Mouse (Mus musculus) MEL (cell line): ENCODE results near the gene Ptpro.

Source experiments
- CTCF ChIP-seq, 3 experiments: IDR thresholded peaks in 2 of 3; conservative IDR thresholded peaks in 1 of 3; 2 replicates each; pipeline ENCODE4 v1.5.1; 2011 to 2012; ENCODE audit warnings: low read length in 3 of 3, low read depth in 2 of 3, mild to moderate bottlenecking in 2 of 3, improper control_type of control experiment in 1 of 3, inconsistent platforms in 1 of 3, mixed read lengths in 1 of 3, moderate library complexity in 1 of 3; ENCODE audit not compliant: control insufficient read depth in 1 of 3, insufficient read depth in 1 of 3, poor library complexity in 1 of 3, severe bottlenecking in 1 of 3
- ETS1 ChIP-seq: IDR thresholded peaks from 2 replicates; pipeline ENCODE4 v1.6.1; 2012; ENCODE audit warnings: low read depth, mild to moderate bottlenecking, inconsistent platforms, low read length, improper control_type of control experiment, moderate library complexity
- GABPA ChIP-seq: IDR thresholded peaks from 2 replicates; pipeline ENCODE4 v1.6.1; 2012; ENCODE audit warnings: low read depth, mild to moderate bottlenecking, inconsistent platforms, low read length, improper control_type of control experiment, moderate library complexity
- GATA1 ChIP-seq: IDR thresholded peaks from 2 replicates; pipeline ENCODE4 v1.6.1; 2011; ENCODE audit warnings: low read depth, low read length, improper control_type of control experiment
- KAT2A ChIP-seq: conservative IDR thresholded peaks from 2 replicates; pipeline ENCODE4 v1.6.1; 2012; ENCODE audit warnings: low read depth, low read length, improper control_type of control experiment, inconsistent platforms
- MAFK ChIP-seq: IDR thresholded peaks from 2 replicates; pipeline ENCODE4 v1.6.1; 2011; ENCODE audit warnings: low read depth, mild to moderate bottlenecking, low read length, improper control_type of control experiment, borderline replicate concordance
- NELFE ChIP-seq: IDR thresholded peaks from 2 replicates; pipeline ENCODE4 v1.6.1; 2011; ENCODE audit warnings: low read depth, low read length, improper control_type of control experiment
- POLR2A ChIP-seq, 2 experiments: IDR thresholded peaks; 2 replicates each; pipeline ENCODE4 v1.6.1; 2011 to 2012; ENCODE audit warnings: low read length in 2 of 2, mild to moderate bottlenecking in 2 of 2, control low read depth in 1 of 2, improper control_type of control experiment in 1 of 2, low read depth in 1 of 2, moderate library complexity in 1 of 2; ENCODE audit not compliant: control insufficient read depth in 1 of 2, insufficient read depth in 1 of 2, poor library complexity in 1 of 2
- UBTF ChIP-seq: IDR thresholded peaks from 2 replicates; pipeline ENCODE4 v1.6.1; 2012; ENCODE audit warnings: low read depth, mild to moderate bottlenecking, inconsistent platforms, low read length, improper control_type of control experiment, moderate library complexity, borderline replicate concordance; ENCODE audit not compliant: insufficient read depth
- ZC3H11A ChIP-seq: IDR thresholded peaks from 2 replicates; pipeline ENCODE4 v1.6.1; 2012; ENCODE audit warnings: low read depth, mild to moderate bottlenecking, inconsistent platforms, low read length, improper control_type of control experiment
- ZKSCAN1 ChIP-seq: IDR thresholded peaks from 2 replicates; pipeline ENCODE4 v1.6.1; 2012; ENCODE audit warnings: low read depth, mild to moderate bottlenecking, inconsistent platforms, low read length, improper control_type of control experiment, moderate library complexity
- ZMIZ1 ChIP-seq: IDR thresholded peaks from 2 replicates; pipeline ENCODE4 v1.6.1; 2012; ENCODE audit warnings: low read depth, mild to moderate bottlenecking, inconsistent platforms, low read length, improper control_type of control experiment, moderate library complexity

DNA sequence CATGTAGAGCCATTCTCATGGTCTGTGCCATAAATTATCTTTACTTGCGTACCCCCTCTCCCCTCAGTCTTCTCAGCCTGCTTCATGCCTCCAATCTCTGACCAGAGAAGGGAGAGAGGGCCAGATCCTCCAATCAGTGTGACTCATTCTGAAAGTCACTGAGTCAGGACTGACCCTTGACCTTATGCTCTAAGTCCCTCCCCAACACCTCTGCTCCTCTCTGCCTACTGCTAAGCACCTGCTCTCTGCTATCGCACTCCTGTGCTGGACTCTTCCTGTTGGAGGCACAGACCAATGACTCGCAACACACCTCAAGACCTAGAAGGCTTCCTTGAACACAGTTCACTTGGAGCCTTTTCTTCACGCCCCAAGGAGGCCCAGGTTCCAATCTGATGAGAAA is 240.5 kb downstream of the Ptpro start:
- no peak for TF ChIP-seq POLR2A (IDR thresholded peaks at IDR 0.05; ENCODE audit: control insufficient read depth in 1 of 2, insufficient read depth in 1 of 2, low read depth in 1 of 2, low read length in 2 of 2, poor library complexity in 1 of 2)
- TF ChIP-seq ZKSCAN1: no peak
- TF ChIP-seq CTCF (IDR thresholded peaks at IDR 0.05 in 2 of 3, conservative IDR thresholded peaks at IDR 0.05 in 1 of 3; ENCODE audit: control insufficient read depth in 1 of 3, insufficient read depth in 1 of 3, low read depth in 2 of 3, low read length in 3 of 3, poor library complexity in 1 of 3, severe bottlenecking in 1 of 3): no peak
- TF ChIP-seq NELFE: no peak
- no peak for TF ChIP-seq KAT2A
- no peak for TF ChIP-seq ZMIZ1
- no peak for TF ChIP-seq GATA1
- TF ChIP-seq MAFK: no peak
- no peak for TF ChIP-seq ETS1
- TF ChIP-seq GABPA: no peak
- no peak for TF ChIP-seq UBTF
- TF ChIP-seq ZC3H11A: no peak
